Mouse (Mus musculus) left cerebral cortex, postnatal 10 days (tissue): ENCODE data around the gene Nipbl. TPM values are rescaled to one million over a fixed set of nuclear protein-coding genes. Genes with fewer than 3 reads are reported as not detected.

ENCODE experiments used
- DNase-seq, 2 experiments: peaks; one replicate each; pipeline ENCODE4 v3.0.0; 2021 to 2022; ENCODE audit warnings: low spot score in 2 of 2, mixed read lengths in 1 of 2; ENCODE audit errors: extremely low spot score in 1 of 2
- intact Hi-C: fragments of 180-260 bp; cut with DNase I; formaldehyde crosslinking; loops from one replicate; pipeline ENCODE4 v1.15.1; 2025
- total RNA-seq, 2 experiments: library from RNA; stranded (reverse); gene quantifications; 2 replicates each; pipeline ENCODE4 v1.2.3; 2021

The Nipbl gene
- total RNA-seq, 2 experiments from 2014 or later: 28.8 to 30.2 TPM

- intact Hi-C loops: no loop called here
- no peak for DNase-seq
Observed at GRCm38 (mm10) chr15:8433239-8433947, 10.9 kb downstream of the Nipbl start.

DNA sequence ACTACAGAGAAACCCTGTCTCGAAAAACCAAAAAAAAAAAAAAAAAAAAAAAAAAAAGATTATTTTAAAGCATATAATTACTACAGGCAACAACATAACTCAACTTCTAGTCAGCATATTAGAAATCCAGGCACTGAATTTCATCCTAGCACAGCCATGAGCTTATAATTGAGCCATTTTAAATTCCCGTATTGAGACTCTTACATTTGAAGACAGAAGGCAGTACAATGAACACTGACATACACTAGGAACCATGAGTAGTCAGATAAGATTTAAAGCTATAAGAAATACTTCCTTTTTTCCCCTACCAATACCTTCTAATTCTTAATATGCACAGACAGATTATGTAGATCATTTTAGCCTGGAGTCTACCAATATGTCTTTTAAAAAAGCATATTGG is 11.7 kb downstream of the Nipbl start:
- intact Hi-C loops: no loop called here
- DNase-seq: no peak

DNA sequence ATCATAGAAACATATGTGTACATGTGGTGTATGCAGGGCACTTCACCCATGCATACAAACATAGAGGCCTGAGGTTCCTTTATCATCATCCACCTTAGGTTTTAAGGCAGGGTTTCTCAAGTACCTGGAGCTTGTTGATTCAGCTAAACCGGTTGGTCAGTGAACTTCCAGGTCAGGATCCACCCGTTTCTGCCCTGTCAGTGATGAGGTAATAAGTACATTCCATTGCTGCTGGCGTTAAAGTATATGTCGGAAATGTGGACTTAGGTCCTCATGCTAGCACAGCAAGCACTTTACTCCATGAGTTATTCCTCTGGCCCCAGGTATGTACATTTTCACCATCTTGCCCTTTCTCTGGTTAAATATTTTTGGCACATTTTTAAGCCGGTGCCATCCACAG is 14.8 kb downstream of the Nipbl start:
- intact Hi-C loops: no loop called here

GRCm38 (mm10) chr15:8420909-8421308 is 23.4 kb downstream of the Nipbl start:
- intact Hi-C loops: no loop called here
- no peak for DNase-seq

More for the DNA sequence above, 14.8 kb downstream of the Nipbl start:
- DNase-seq: no peak

- no peak for DNase-seq
- intact Hi-C loops: no loop called here
Observed at GRCm38 (mm10) chr15:8416500-8417138, 27.6 kb downstream of the Nipbl start.

- no peak for DNase-seq
- intact Hi-C loops: no loop called here
Observed at GRCm38 (mm10) chr15:8413356-8413755, 30.9 kb downstream of the Nipbl start.

GRCm38 (mm10) chr15:8411873-8412272 is 32.4 kb downstream of the Nipbl start:
- intact Hi-C loops: no loop called here
- no peak for DNase-seq

DNA sequence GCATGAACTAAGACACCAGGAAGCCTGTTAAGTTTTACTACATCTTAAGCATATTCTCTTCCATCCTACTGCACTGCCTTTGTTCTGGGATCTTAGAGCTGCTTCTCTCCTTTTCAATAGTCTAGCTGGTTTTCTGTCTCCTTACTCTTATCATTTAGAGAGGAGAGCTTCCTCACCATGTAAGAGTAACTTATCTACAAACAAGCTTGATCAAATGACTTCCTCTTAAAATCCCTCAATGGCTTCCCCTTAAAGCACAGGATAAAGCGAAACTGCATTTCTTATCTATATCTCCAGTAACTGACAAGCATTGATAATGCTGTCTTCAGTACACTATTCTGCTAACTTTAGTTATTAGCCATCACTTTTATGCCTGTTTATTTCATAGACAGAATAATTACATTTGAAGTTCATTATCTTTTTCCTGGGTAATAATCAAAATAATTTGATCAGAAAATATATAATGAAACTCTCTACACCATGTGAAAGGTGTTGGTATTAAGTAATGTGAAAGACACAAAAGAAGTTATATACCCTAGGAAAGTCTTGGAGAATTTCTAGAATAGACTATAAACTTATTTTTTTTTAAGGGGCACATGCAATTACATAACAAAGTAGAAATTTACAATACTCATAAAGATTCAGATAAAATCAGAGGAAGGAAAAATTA is 33.0 kb downstream of the Nipbl start:
- no peak for DNase-seq
- intact Hi-C loops: no loop called here

GRCm38 (mm10) chr15:8407082-8407481 is 37.2 kb downstream of the Nipbl start:
- no peak for DNase-seq
- intact Hi-C loops: no loop called here

- DNase-seq: no peak
- intact Hi-C loops: no loop called here
Observed at GRCm38 (mm10) chr15:8406219-8406618, 38.0 kb downstream of the Nipbl start.

DNA sequence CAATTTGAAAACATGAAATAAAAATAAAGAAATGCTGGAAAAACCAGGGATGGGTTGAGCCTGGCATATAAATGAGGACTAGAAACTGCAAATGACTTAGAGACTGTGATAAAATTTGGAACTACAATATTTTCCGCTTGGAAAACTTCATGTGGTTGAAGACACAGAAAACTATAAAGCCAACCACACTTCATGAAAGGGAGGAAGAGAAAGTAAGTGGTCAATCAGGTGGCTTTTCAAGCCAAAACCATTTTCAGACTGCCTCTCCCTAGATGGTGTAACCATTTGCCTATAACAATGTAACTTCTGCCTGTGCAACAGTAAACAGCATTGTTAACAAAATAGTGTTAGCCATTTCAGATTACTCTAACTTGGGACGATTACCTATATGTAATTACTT is 41.7 kb downstream of the Nipbl start:
- no peak for DNase-seq
- intact Hi-C loops: no loop called here

DNA sequence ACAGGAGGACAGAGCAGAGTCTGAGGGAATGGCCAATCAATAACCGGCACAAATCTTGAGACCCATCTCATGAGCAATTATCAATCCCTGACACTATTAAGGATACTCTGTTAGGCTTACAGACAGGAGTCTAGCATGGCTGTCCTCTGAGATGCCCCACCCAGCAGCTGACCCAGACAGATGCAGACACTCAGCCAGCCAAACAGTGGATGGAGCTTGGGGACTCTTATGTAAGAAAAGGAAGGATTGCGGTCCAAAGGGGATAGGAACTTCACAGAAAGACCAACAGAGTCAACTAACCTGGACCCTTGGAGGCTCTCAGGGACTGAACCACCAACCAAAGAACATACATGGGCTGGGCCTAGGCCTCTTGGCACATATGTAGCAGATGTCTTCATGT is 42.7 kb downstream of the Nipbl start:
- DNase-seq: no peak
- intact Hi-C loops: no loop called here

DNA sequence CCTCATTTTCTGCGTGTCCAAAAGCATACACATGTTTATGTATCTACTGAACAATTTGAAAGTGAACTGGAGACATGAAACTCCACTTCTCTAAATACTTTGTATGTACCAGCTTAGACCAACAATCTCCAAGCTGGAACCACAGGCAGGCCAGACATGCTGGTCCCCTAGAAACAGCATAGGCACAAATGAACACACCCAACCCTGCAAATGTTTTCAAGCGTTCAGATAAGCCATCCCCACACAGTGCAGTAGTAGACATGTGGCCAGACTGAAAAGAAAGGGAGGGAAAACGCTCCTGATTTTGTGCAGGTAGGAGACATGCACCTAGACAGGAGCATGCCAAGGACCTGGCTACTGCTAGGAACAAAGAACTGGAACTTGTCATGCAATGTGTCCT is 52.5 kb downstream of the Nipbl start:
- DNase-seq: no peak
- intact Hi-C loops: no loop called here

DNA sequence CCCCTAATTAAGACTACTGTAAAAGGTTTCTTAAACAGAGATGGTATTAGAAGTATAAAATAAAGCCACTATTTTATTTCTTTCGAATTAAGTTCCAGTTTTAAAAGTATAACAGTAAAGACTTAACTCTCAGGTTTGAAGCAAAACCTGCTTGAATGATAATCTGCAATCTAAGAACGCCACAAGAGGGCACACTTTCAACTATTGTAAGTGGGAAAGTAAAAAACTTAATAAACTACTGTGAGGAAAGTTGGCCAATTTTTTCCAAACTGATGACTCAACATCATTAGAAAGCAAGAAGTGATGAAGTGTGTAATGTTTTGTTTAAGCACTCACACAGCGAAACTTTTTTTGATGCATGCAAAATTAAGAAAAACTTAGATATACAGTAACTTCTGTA is 62.0 kb downstream of the Nipbl start:
- DNase-seq: peak in 1 of 2 experiments; percentile 21
- intact Hi-C loops: loop anchor here (5.0 kb wide), 2 partner anchors 60 to 205 kb away; partner anchors contain the start of gene Nipbl

- DNase-seq: no peak
- intact Hi-C loops: no loop called here
Observed at GRCm38 (mm10) chr15:8375657-8376056, 68.6 kb downstream of the Nipbl start.

- intact Hi-C loops: no loop called here
- DNase-seq: no peak
Observed at GRCm38 (mm10) chr15:8374724-8375123, 69.5 kb downstream of the Nipbl start.

GRCm38 (mm10) chr15:8347104-8347773 is 97.0 kb downstream of the Nipbl start:
- DNase-seq: no peak
- intact Hi-C loops: no loop called here

DNA sequence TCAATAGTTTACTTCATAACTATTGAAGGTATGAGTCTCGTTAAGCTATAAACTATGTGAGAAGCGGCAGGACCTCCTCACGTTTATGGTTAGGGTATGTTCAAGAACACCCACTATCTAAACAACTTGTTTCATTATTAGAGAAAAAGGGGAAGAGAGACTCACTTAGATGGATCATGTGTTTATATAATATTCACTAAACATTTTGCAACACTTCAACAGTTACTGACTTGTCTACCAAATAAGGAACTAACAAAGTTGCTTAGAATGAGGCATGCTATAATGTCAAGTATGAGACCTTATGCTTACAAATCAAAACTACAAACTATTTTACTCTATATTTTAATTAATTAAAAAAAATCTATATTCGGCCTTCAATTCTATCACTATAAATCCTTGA is 103.7 kb downstream of the Nipbl start:
- intact Hi-C loops: no loop called here
- no peak for DNase-seq

DNA sequence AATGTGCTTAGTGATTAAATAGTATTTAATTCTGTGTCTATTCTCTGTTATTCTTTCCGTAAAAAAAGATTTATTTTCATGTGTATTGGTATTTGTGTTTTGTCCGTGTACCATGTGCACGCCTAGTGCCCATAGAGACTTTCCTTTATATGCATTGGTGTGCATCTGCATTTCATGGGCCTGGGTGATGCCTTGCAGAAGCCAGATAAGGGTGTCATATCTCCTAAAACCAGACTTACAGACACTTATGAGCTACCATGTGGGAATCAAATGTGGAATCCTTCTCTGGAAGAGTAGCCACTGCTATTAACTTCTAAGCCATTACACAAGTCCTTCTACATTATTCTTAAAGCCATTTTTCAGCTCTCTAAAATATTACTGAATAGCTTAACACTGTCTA is 112.7 kb downstream of the Nipbl start:
- no peak for DNase-seq
- intact Hi-C loops: no loop called here
